Mouse (Mus musculus): ENCODE measurements at regions not wholly inside any gene's neighbourhood (a gene's known extent, or its start where the extent isn't known, plus 50 kb on each side); places are given as distances from the start of the nearest gene placed in this dataset.

DNA sequence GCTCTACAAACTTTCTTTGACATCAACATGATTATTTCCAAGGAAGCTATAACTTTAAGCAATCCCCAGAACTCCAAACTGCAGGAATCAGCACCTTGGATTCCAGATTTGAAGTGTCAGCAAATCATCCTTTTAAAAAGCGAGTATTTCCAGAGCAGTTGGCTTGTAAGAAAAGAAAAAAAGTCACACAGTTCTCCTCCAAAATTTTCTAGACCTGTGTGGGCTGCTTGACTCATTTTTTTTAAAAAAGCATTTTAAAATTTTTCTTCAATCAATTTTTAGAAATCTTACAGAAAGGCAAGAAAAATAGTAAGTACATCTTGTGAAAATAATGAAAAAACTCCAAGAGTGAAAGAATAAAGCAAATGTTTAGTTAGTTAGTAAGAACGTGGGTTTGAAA, 613.6 kb upstream of the Lmcd1 start:
- H3K27me3 ChIP-seq (replicated peaks): no peaks in the 10 kb centered on the region
- no peaks in the 10 kb centered on the region for H3K4me1 ChIP-seq (ENCODE audit: control insufficient read depth in 1 of 2, insufficient read depth in 2 of 2)
- dilution Hi-C loops (cut with MboI; ENCODE audit: extremely low pct_ligation_motif_present, extremely low pct_unique_long_range_greater_than_20kb, low sequenced_read_pairs) (no loop called here), in situ Hi-C loops (cut with MboI; ENCODE audit: low pct_ligation_motif_present, low pct_unique_long_range_greater_than_20kb, low sequenced_read_pairs) (no loop called here)
- H3K9me3 ChIP-seq (replicated peaks; ENCODE audit: low read length): peaks cover 23% of the 10 kb centered on the region
- no peak for TF ChIP-seq EP300 (IDR thresholded peaks at IDR 0.05; ENCODE audit: low read length)
- no peak for TF ChIP-seq RCOR1 (conservative IDR thresholded peaks at IDR 0.05; ENCODE audit: low read depth, low read length)
- no peak for TF ChIP-seq USF2 (conservative IDR thresholded peaks at IDR 0.05; ENCODE audit: low read depth, low read length)
- TF ChIP-seq KAT2A (IDR thresholded peaks at IDR 0.05; ENCODE audit: insufficient replicate concordance, low read length): no peak
- no peak overlapping the region for H3K27ac ChIP-seq (ENCODE audit: insufficient read depth, low read depth)
- no peaks in the 10 kb centered on the region for H3K36me3 ChIP-seq (replicated peaks in 1 of 2; ENCODE audit: control insufficient read depth in 1 of 2, insufficient read depth in 1 of 2, low read length in 1 of 2)
- no peak overlapping the region for H3K4me3 ChIP-seq (replicated peaks in 1 of 3; ENCODE audit: low read depth in 2 of 3, low read length in 2 of 3, poor library complexity in 1 of 3)
- H3K4me2 ChIP-seq (ENCODE audit: insufficient read depth, low read depth, poor library complexity, severe bottlenecking): no peak overlapping the region
- no peak overlapping the region for H3K9ac ChIP-seq (ENCODE audit: insufficient read depth, low read depth)
- no peaks in the 10 kb centered on the region for H3K79me2 ChIP-seq (replicated peaks; ENCODE audit: control insufficient read depth, extremely low read depth, insufficient read depth, poor library complexity, severe bottlenecking)
- no peak for DNase-seq (ENCODE audit: extremely low read depth)

DNA sequence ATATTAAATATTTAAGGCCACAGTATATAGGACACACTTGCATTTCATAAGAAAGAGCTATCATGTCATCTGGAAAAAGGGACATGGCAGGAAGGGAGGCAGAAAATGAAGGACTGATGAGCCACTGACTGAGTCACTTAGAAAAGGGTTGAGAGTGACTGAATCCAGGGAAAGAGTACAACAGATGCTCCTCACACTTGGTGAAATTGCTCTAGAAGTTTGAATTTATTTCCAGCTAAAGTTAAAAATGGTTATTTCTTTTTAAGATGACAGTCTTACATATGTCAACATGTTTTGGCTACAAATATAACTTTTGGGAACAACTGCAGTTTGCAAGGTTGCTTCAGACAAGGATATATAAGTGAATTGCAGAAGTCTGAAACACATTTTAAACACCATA, 609.0 kb upstream of the Lmcd1 start:
- no peaks in the 10 kb centered on the region for H3K27me3 ChIP-seq (replicated peaks)
- no peak for TF ChIP-seq BHLHE40 (IDR thresholded peaks at IDR 0.05; ENCODE audit: low read depth, low read length)
- no peak for TF ChIP-seq JUN (IDR thresholded peaks at IDR 0.05; ENCODE audit: insufficient read depth, low read depth, low read length)
- no peak for TF ChIP-seq RCOR1 (conservative IDR thresholded peaks at IDR 0.05; ENCODE audit: low read depth, low read length)
- TF ChIP-seq MYC (IDR thresholded peaks at IDR 0.05; ENCODE audit: low read depth, low read length): no peak
- TF ChIP-seq SIN3A (IDR thresholded peaks at IDR 0.05; ENCODE audit: low read length): no peak
- no peak for TF ChIP-seq CHD1 (IDR thresholded peaks at IDR 0.05; ENCODE audit: low read depth, low read length)
- no peak for TF ChIP-seq HCFC1 (IDR thresholded peaks at IDR 0.05; ENCODE audit: low read depth, low read length)
- no peak for TF ChIP-seq EP300 (IDR thresholded peaks at IDR 0.05; ENCODE audit: low read length)
- no peak for DNase-seq (ENCODE audit: extremely low read depth)

GRCm38 (mm10) chr6:111684911-111685310, 588.6 kb upstream of the Lmcd1 start:
- no peaks in the 10 kb centered on the region for H3K4me1 ChIP-seq (ENCODE audit: control insufficient read depth in 1 of 2, insufficient read depth in 2 of 2)
- no peaks in the 10 kb centered on the region for H3K36me3 ChIP-seq (replicated peaks in 1 of 2; ENCODE audit: control insufficient read depth in 1 of 2, insufficient read depth in 1 of 2, low read length in 1 of 2)
- no peak for TF ChIP-seq ELF1 (IDR thresholded peaks at IDR 0.05; ENCODE audit: low read depth, low read length)
- no peak for TF ChIP-seq MYC (IDR thresholded peaks at IDR 0.05; ENCODE audit: low read depth, low read length)
- no peak for TF ChIP-seq CTCF (conservative IDR thresholded peaks at IDR 0.05 in 1 of 2, IDR thresholded peaks at IDR 0.05 in 1 of 2; ENCODE audit: low read depth in 2 of 2, low read length in 2 of 2)
- no peak for TF ChIP-seq EP300 (IDR thresholded peaks at IDR 0.05; ENCODE audit: low read length)
- no peak for TF ChIP-seq E2F4 (IDR thresholded peaks at IDR 0.05; ENCODE audit: insufficient replicate concordance, low read depth, low read length)
- dilution Hi-C loops (cut with MboI; ENCODE audit: extremely low pct_ligation_motif_present, extremely low pct_unique_long_range_greater_than_20kb, low sequenced_read_pairs) (no loop called here), in situ Hi-C loops (cut with MboI; ENCODE audit: low pct_ligation_motif_present, low pct_unique_long_range_greater_than_20kb, low sequenced_read_pairs) (no loop called here)
- peaks cover 36% of the 10 kb centered on the region for H3K9me3 ChIP-seq (replicated peaks; ENCODE audit: low read length)
- H3K27ac ChIP-seq (ENCODE audit: insufficient read depth, low read depth): no peak overlapping the region
- H3K4me2 ChIP-seq (ENCODE audit: insufficient read depth, low read depth, poor library complexity, severe bottlenecking): no peak overlapping the region
- no peak overlapping the region for H3K4me3 ChIP-seq (replicated peaks in 1 of 3; ENCODE audit: low read depth in 2 of 3, low read length in 2 of 3, poor library complexity in 1 of 3)
- no peaks in the 10 kb centered on the region for H3K27me3 ChIP-seq (replicated peaks)
- H3K79me2 ChIP-seq (replicated peaks; ENCODE audit: control insufficient read depth, extremely low read depth, insufficient read depth, poor library complexity, severe bottlenecking): no peaks in the 10 kb centered on the region
- no peak for DNase-seq (ENCODE audit: extremely low read depth)
- no peak overlapping the region for H3K9ac ChIP-seq (ENCODE audit: insufficient read depth, low read depth)

More for the DNA sequence above, 609.0 kb upstream of the Lmcd1 start:
- in situ Hi-C loops (cut with MboI; ENCODE audit: low pct_ligation_motif_present, low pct_unique_long_range_greater_than_20kb, low sequenced_read_pairs): no loop called here
- H3K9ac ChIP-seq (ENCODE audit: insufficient read depth, low read depth): no peak overlapping the region
- no peaks in the 10 kb centered on the region for H3K36me3 ChIP-seq (replicated peaks in 1 of 2; ENCODE audit: control insufficient read depth in 1 of 2, insufficient read depth in 1 of 2, low read length in 1 of 2)
- H3K79me2 ChIP-seq (replicated peaks; ENCODE audit: control insufficient read depth, extremely low read depth, insufficient read depth, poor library complexity, severe bottlenecking): no peaks in the 10 kb centered on the region
- dilution Hi-C loops (cut with MboI; ENCODE audit: extremely low pct_ligation_motif_present, extremely low pct_unique_long_range_greater_than_20kb, low sequenced_read_pairs): no loop called here
- no peaks in the 10 kb centered on the region for H3K4me1 ChIP-seq (ENCODE audit: control insufficient read depth in 1 of 2, insufficient read depth in 2 of 2)
- H3K27ac ChIP-seq (ENCODE audit: insufficient read depth, low read depth): no peak overlapping the region
- peaks cover 9% of the 10 kb centered on the region for H3K9me3 ChIP-seq (replicated peaks; ENCODE audit: low read length)
- no peak overlapping the region for H3K4me2 ChIP-seq (ENCODE audit: insufficient read depth, low read depth, poor library complexity, severe bottlenecking)
- no peak overlapping the region for H3K4me3 ChIP-seq (replicated peaks in 1 of 3; ENCODE audit: low read depth in 2 of 3, low read length in 2 of 3, poor library complexity in 1 of 3)

Measured in CH12.LX (cell line).